Mouse (Mus musculus) liver, embryonic 16.5 days (tissue): Measurements from ENCODE around the gene Mrpl48. TPM values are rescaled to one million over a fixed set of nuclear protein-coding genes. Genes with fewer than 3 reads are reported as not detected.

ENCODE experiments used
- ATAC-seq: fragments of 200-750 bp; cut with Nextera tagmentation; 2 replicates; pipeline ENCODE4 v1.8.0; 2017; ENCODE audit warnings: low read depth, mild to moderate bottlenecking, moderate number of reproducible peaks, moderate library complexity
- H3K27ac ChIP-seq: fragments of 300-500 bp; sonication (generic); 2 replicates; pipeline ENCODE4 v1.5.1; 2014; ENCODE audit warnings: mild to moderate bottlenecking, low read length
- H3K27me3 ChIP-seq: fragments of 300-500 bp; sonication (generic); 2 replicates; pipeline ENCODE4 v1.6.1; 2014; ENCODE audit warnings: low read depth, low read length, mixed read lengths; ENCODE audit not compliant: control insufficient read depth, insufficient read depth
- H3K36me3 ChIP-seq: fragments of 300-500 bp; sonication (generic); 2 replicates; pipeline ENCODE4 v1.6.1; 2014; ENCODE audit warnings: mild to moderate bottlenecking; ENCODE audit not compliant: control insufficient read depth, insufficient read depth
- H3K4me1 ChIP-seq: fragments of 300-500 bp; sonication (generic); 2 replicates; pipeline ENCODE4 v1.6.1; 2014; ENCODE audit warnings: low read depth, low read length, mixed read lengths; ENCODE audit not compliant: control insufficient read depth
- H3K4me2 ChIP-seq: fragments of 300-500 bp; sonication (generic); 2 replicates; pipeline ENCODE4 v1.6.1; 2014; ENCODE audit warnings: low read depth, low read length, mixed read lengths
- H3K4me3 ChIP-seq: fragments of 300-500 bp; sonication (generic); 2 replicates; pipeline ENCODE4 v1.5.1; 2014; ENCODE audit warnings: low read depth, mild to moderate bottlenecking, low read length
- H3K9ac ChIP-seq: fragments of 300-500 bp; sonication (generic); 2 replicates; pipeline ENCODE4 v1.6.1; 2014; ENCODE audit warnings: low read depth, low read length
- H3K9me3 ChIP-seq: fragments of 300-500 bp; sonication (generic); replicated peaks from 2 replicates; pipeline ENCODE4 v1.6.1; 2016; ENCODE audit warnings: low read length; ENCODE audit not compliant: control insufficient read depth
- WGBS: fragments of 180-500 bp; shearing (Covaris S2); extraction: QIAGEN DNeasy Blood & Tissue Kit; methylation state at CpG from one replicate; pipeline ENCODE4 v1.1.7; 2014; ENCODE audit not compliant: insufficient replicate concordance; 5-methylcytosine and 5-hydroxymethylcytosine counted together
- polyA plus RNA-seq: library from polyadenylated mRNA; unstranded; fragments of >200 nt; fragmentation: Nextera tagmentation; extraction: Ambion mirVana; gene quantifications from 2 replicates; pipeline ENCODE4 v1.2.1, GENCODE M21; 2015

The Mrpl48 gene
- polyA plus RNA-seq, 1 experiment from 2014 or later: 37.4 TPM

DNA sequence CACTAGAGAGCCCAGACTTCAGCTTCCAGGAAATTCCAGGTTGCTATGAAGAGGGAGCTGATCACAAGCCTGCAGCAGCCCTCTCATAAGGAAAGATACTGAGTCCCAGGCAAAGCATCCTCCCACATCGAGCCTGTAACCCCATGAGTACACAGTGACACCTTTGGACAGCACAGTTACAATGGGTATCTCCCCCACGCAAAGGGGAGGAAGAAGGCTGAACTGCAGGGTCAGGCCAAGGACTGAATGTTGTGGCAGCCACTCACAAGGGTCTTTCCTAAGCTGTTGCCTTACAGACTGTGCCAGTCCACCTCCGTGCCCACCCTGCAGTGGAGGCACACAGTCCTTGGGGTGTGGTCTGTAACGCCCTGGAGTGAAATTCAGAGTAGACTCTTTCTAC lies 101.6 kb downstream of the Mrpl48 start:
- Histone ChIP-seq H3K27me3 (no peaks in the 10 kb centered on the region; the same call in 1 of the 2 replicates), H3K9ac (no peak overlapping the region), H3K9me3 (no peaks in the 10 kb centered on the region), H3K4me2 (no peak overlapping the region), H3K4me1 (peaks cover 23% of the 10 kb centered on the region), H3K4me3 (no peak overlapping the region), H3K27ac (no peak overlapping the region), H3K36me3 (no peaks in the 10 kb centered on the region)
- no peak for ATAC-seq
- WGBS: 60% methylated on average over 4 of the region's 4 CpGs

DNA sequence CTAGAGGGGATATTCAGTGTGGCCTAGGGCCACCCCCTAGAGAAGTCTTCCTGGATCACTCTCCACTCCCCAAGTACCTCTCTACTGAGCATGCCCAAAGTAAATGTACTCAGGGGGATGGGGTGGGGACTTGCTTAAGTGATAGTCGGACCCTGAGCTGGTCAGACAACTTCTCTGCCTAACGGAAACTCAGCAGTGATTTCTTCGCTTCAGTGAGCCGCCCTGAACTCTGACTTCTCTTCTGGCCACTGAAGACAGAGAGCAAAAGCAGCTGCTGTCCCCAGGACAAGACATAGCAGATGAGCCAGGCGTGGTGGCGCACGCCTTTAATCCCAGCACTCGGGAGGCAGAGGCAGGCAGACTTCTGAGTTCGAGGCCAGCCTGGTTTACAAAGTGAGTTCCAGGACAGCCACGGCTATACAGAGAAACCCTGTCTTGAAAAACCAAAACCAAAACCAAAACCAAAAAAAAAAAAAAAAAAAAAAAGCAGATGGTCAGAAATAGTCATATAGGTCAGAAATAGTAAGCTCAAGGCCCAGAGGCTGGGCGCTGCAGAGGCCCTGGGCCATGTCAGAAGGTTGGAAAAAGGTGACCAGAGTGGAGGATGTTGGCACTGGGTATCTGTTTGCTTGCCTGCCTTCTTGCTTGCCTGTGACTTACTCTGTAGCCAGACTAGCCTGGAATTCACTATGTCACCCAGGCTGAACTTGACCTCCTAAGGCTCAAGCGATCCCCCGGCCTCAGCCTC lies 103.2 kb downstream of the Mrpl48 start:
- no peak overlapping the region for H3K27ac ChIP-seq
- 72% methylated on average over 13 of the region's 13 CpGs for whole genome bisulfite sequencing
- peaks cover 38% of the 10 kb centered on the region for H3K4me1 ChIP-seq
- H3K36me3 ChIP-seq: peaks cover 7% of the 10 kb centered on the region
- no peak overlapping the region for H3K4me3 ChIP-seq
- ATAC-seq: no peak
- no peaks in the 10 kb centered on the region for H3K27me3 ChIP-seq
- no peaks in the 10 kb centered on the region for H3K9me3 ChIP-seq
- H3K4me2 ChIP-seq: no peak overlapping the region
- H3K9ac ChIP-seq: no peak overlapping the region

DNA sequence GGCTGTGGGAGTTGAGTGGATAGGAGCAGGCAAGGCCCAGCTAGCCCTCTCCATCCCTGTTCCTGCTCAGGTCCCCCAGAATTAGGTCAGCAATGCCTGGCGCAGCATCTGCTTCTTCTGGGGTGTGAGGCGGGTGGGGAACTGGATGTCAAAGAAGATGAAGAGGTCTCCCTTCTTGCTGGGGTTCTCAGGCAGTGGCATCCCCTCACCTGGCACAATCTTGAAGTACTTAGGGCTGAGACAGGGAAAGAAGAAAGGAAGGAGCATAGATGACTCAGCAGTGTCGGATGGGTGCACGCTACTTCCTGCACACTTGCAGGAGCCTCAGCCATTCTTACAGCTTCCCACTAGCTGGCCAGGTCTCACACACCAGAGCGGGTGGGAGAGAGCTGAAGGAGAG lies 105.0 kb downstream of the Mrpl48 start:
- H3K27ac ChIP-seq: peak overlapping the region; percentile 74
- H3K27me3 ChIP-seq: no peaks in the 10 kb centered on the region
- peak; percentile 7 for ATAC-seq
- peaks cover 25% of the 10 kb centered on the region for H3K36me3 ChIP-seq
- H3K4me3 ChIP-seq: no peak overlapping the region
- no peak overlapping the region; the same call in 1 of the 2 replicates for H3K9ac ChIP-seq
- H3K4me2 ChIP-seq: no peak overlapping the region
- peaks cover 41% of the 10 kb centered on the region for H3K4me1 ChIP-seq
- 30% methylated on average over 5 of the region's 5 CpGs for WGBS
- no peaks in the 10 kb centered on the region for H3K9me3 ChIP-seq

DNA sequence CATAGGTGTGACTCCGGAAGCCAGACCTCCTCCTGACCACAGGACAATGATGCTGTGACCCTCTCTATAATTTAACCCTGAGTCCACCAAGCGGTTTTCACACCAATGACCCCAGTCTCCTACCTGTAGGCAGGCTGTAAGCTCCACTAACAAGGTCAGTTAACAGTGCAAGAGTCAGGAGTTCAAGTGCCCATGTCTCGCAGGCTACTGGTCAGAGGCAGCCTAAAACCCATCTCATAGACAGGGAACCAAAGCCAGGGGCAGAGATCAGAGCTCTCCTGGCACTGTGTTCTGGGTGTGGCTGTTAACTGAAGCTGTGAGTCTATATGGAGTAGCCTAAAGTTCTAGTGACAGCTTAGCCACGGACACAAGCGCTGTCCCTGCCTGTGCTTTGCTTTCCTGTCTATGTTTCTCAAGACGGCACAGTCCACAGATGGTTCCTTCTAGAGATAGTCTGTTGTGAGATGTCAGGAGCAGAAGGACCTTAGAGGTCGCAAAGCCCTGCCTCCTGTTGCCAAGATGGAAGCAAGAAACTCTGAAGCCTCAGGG lies 105.7 kb downstream of the Mrpl48 start:
- peak overlapping the region; percentile 74 for H3K27ac ChIP-seq
- no peaks in the 10 kb centered on the region for H3K9me3 ChIP-seq
- peak; percentile 7 for ATAC-seq
- peaks cover 48% of the 10 kb centered on the region for H3K4me1 ChIP-seq
- 46% methylated on average over 7 of the region's 7 CpGs for WGBS
- H3K36me3 ChIP-seq: peaks cover 32% of the 10 kb centered on the region
- H3K4me3 ChIP-seq: no peak overlapping the region
- no peaks in the 10 kb centered on the region for H3K27me3 ChIP-seq
- H3K9ac ChIP-seq: peak overlapping the region; percentile 4; the same call in 1 of the 2 replicates
- H3K4me2 ChIP-seq: no peak overlapping the region

DNA sequence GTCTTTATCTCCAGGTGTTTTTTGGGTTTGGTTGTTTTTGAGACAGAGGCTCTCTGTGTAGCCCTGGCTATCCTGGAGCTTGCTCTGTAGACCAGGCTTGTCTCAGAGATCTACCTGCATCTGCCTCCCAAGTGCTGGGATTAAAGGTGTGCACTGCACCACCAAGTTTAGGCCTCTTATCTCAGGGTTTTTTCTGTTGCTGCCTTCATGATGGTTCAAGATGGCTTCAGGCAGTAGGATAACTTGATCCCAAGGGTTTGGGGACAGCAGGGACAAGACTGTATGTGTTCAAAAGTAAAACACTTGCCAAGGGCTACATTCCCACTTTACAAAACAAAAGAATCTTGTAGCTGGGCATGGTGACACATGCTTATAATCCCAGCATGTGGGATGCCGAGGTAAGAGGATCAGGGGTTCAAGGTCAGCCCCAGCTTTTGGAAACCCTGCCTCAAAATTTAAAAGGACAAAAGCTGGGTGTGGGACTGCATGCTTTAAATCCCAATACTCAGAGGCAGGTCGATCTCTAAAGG lies 106.2 kb downstream of the Mrpl48 start:
- 35% methylated on average over 2 of the region's 2 CpGs for WGBS
- 0 out of 2 replicates have a peak, but pooled peaks have one; percentile 1 for ATAC-seq
- H3K27me3 ChIP-seq: no peaks in the 10 kb centered on the region
- H3K9me3 ChIP-seq: no peaks in the 10 kb centered on the region
- H3K36me3 ChIP-seq: peaks cover 37% of the 10 kb centered on the region
- H3K4me3 ChIP-seq: no peak overlapping the region
- no peak overlapping the region for H3K9ac ChIP-seq
- no peak overlapping the region for H3K4me2 ChIP-seq
- H3K27ac ChIP-seq: peak overlapping the region; percentile 74
- peaks cover 53% of the 10 kb centered on the region for H3K4me1 ChIP-seq

DNA sequence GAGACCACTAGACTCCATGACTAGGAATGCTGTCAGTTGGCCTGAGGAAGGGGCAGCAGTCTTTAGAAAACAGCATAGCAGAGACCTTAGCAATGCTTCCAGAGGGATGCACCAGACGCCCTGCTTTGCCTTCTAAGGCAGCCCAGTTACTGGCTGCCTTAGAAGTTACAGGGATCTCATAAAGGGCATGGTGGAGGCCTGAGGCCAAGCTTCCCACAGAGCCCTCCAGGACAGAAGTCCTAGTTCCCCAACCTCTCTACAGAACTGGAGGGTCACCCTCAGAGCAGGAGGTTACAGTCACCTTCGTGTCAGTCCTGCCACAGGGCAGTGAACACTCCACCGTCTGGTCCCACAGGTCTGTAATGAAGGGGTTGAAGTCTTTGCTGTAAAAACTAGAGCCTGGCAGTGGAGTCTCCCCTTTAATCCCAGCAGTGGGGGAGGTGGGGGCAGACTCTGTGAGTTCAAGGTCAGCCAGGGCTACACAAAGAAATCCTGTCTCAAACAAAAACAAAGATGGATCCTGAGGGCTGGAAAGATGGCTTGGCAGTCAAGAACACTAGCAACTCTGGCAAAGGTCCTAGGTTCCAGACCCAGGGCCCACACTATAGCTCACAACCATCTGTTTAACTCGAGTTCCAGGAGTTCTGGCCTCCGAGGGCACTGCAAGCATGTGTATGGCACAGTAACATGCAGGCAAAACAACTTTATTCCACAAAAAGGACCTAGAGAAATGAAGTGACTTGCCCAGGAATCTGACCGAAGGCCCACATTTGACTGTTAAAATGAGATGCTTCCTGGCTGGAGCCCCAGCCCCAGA lies 106.9 kb downstream of the Mrpl48 start:
- Histone ChIP-seq H3K9ac (no peak overlapping the region; the same call in 1 of the 2 replicates), H3K27me3 (no peaks in the 10 kb centered on the region), H3K27ac (peak overlapping the region; percentile 74), H3K4me3 (no peak overlapping the region), H3K4me2 (no peak overlapping the region), H3K4me1 (peaks cover 60% of the 10 kb centered on the region), H3K9me3 (no peaks in the 10 kb centered on the region), H3K36me3 (peaks cover 44% of the 10 kb centered on the region)
- 62% methylated on average over 6 of the region's 6 CpGs for WGBS
- peak; percentile 20 for ATAC-seq

DNA sequence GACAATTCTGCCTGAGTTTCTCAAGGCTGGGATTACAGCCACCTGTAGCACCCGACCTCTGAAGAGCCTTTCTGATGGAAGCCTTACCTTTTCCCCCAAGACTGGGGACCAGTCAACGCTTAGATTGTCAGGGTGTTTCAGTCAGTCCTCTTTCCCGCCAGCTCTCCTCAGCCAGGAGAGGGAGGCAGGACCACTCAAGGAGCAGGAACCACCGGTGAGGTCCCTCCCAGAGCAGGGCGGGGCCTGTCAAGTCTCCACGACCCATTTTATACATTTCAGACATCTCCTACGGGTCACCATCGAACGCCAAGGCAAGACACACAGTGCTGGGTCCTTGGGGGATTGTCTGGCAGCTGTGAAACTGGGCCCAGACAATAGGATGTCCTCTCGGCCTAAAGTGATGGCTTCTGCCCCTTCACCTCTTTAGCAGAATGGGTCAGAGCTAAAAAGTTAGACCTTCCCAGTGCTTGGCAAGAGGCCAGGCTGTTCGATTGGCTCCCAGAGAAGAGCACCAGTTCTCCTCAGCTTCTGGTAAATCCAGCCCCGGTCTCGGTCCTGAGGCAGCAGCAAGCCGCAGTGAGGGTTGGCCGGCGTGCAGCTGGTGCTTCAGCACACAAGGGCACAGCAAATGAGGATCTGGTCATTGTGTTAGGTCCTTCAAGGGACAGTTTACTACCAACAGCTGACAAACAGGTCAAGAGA lies 107.7 kb downstream of the Mrpl48 start:
- peaks cover 68% of the 10 kb centered on the region for H3K4me1 ChIP-seq
- H3K4me2 ChIP-seq: no peak overlapping the region
- no peaks in the 10 kb centered on the region for H3K27me3 ChIP-seq
- H3K36me3 ChIP-seq: peaks cover 52% of the 10 kb centered on the region
- ATAC-seq: peak; percentile 3
- no peaks in the 10 kb centered on the region for H3K9me3 ChIP-seq
- 65% methylated on average over 16 of the region's 16 CpGs for WGBS
- H3K4me3 ChIP-seq: no peak overlapping the region
- peak overlapping the region; percentile 74 for H3K27ac ChIP-seq
- H3K9ac ChIP-seq: no peak overlapping the region

DNA sequence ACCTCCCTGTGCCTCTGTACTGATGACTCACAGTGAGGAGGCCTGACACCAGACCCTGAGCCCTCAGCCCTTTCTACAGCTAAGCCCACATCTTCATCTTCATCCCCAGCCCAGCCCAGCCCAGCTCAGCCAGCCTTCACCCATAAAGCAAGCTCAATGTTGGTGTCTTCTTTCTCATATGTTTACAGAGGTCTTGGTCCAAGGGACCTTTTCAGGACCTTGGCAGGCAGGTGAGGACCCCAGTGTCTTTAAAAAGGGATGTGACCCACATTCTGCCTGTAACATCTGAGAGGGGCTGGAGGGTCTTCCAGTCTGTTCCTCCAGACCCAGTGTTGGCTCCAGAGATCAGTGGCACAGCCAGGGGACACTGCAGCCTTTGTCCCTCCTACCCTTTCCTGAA lies 108.6 kb downstream of the Mrpl48 start:
- peaks cover 60% of the 10 kb centered on the region for H3K36me3 ChIP-seq
- H3K27me3 ChIP-seq: no peaks in the 10 kb centered on the region
- no peak for ATAC-seq
- no peak overlapping the region for H3K4me3 ChIP-seq
- H3K9ac ChIP-seq: no peak overlapping the region; the same call in 1 of the 2 replicates
- H3K4me2 ChIP-seq: no peak overlapping the region
- H3K9me3 ChIP-seq: no peaks in the 10 kb centered on the region
- H3K4me1 ChIP-seq: peaks cover 71% of the 10 kb centered on the region
- H3K27ac ChIP-seq: peak overlapping the region; percentile 74
